Mouse (Mus musculus) midbrain, embryonic 13.5 days (tissue): ENCODE measurements around the gene Bean1. TPM values are rescaled to one million over a fixed set of nuclear protein-coding genes. Genes with fewer than 3 reads are reported as not detected.

Source experiments
- ATAC-seq: fragments of 200-750 bp; cut with Nextera tagmentation; 2 replicates; pipeline ENCODE4 v1.8.0; 2017; ENCODE audit warnings: mild to moderate bottlenecking, moderate TSS enrichment, moderate library complexity
- H3K27ac ChIP-seq: fragments of 300-500 bp; sonication (generic); 2 replicates; pipeline ENCODE4 v1.5.1; 2015; ENCODE audit warnings: inconsistent platforms, mild to moderate bottlenecking, moderate library complexity
- H3K27me3 ChIP-seq: fragments of 300-500 bp; sonication (generic); 2 replicates; pipeline ENCODE4 v1.6.1; 2015; ENCODE audit warnings: mild to moderate bottlenecking, inconsistent platforms
- H3K36me3 ChIP-seq: fragments of 300-500 bp; sonication (generic); 2 replicates; pipeline ENCODE4 v1.6.1; 2015; ENCODE audit warnings: mild to moderate bottlenecking, inconsistent platforms
- H3K4me1 ChIP-seq: fragments of 300-500 bp; sonication (generic); replicated peaks from 2 replicates; pipeline ENCODE4 v1.6.1; 2015; ENCODE audit warnings: inconsistent platforms
- H3K4me2 ChIP-seq: fragments of 300-500 bp; sonication (generic); replicated peaks from 2 replicates; pipeline ENCODE4 v1.6.1; 2015; ENCODE audit warnings: moderate library complexity, mild to moderate bottlenecking, inconsistent platforms
- H3K4me3 ChIP-seq: fragments of 300-500 bp; sonication (generic); replicated peaks from 2 replicates; pipeline ENCODE4 v1.5.1; 2015; ENCODE audit warnings: mild to moderate bottlenecking, inconsistent platforms
- H3K9ac ChIP-seq: fragments of 300-500 bp; sonication (generic); replicated peaks from 2 replicates; pipeline ENCODE4 v1.6.1; 2015; ENCODE audit warnings: mild to moderate bottlenecking, inconsistent platforms
- H3K9me3 ChIP-seq: fragments of 300-500 bp; sonication (generic); 2 replicates; pipeline ENCODE4 v1.6.1; 2016; ENCODE audit warnings: mild to moderate bottlenecking, inconsistent platforms
- WGBS: fragments of 180-500 bp; shearing (Covaris S2); methylation state at CpG from one replicate; pipeline ENCODE4 v1.1.7; 2015; 5-methylcytosine and 5-hydroxymethylcytosine counted together
- polyA plus RNA-seq: library from polyadenylated mRNA; unstranded; fragments of >200 nt; fragmentation: Nextera tagmentation; extraction: Ambion mirVana; gene quantifications from 2 replicates; pipeline ENCODE4 v1.2.1, GENCODE M21; 2015

Gene Bean1
- polyA plus RNA-seq, 1 experiment from 2014 or later = 2.0 TPM

GRCm38 (mm10) chr8:104142415-104142814 lies 27.8 kb upstream of the Bean1 start:
- H3K9me3 ChIP-seq = no peaks in the 10 kb centered on the region
- H3K36me3 ChIP-seq = no peaks in the 10 kb centered on the region
- no peak for ATAC-seq
- H3K4me2 ChIP-seq = no peak overlapping the region
- H3K27me3 ChIP-seq = no peaks in the 10 kb centered on the region
- no peaks in the 10 kb centered on the region for H3K4me1 ChIP-seq
- no peak overlapping the region for H3K9ac ChIP-seq
- no peak overlapping the region for H3K27ac ChIP-seq
- no peak overlapping the region for H3K4me3 ChIP-seq
- WGBS = 90% methylated on average over 25 of the region's 25 CpGs

- no peaks in the 10 kb centered on the region for H3K27me3 ChIP-seq
- no peaks in the 10 kb centered on the region for H3K36me3 ChIP-seq
- no peak overlapping the region for H3K4me3 ChIP-seq
- no peak for ATAC-seq
- H3K27ac ChIP-seq = no peak overlapping the region
- H3K9me3 ChIP-seq = no peaks in the 10 kb centered on the region
- no peak overlapping the region for H3K9ac ChIP-seq
- no peak overlapping the region for H3K4me2 ChIP-seq
- WGBS = 88% methylated on average over 4 of the region's 4 CpGs
- no peaks in the 10 kb centered on the region for H3K4me1 ChIP-seq
These were observed 26.9 kb upstream of the Bean1 start for GRCm38 (mm10) chr8:104143379-104143778.

- H3K27ac ChIP-seq = no peak overlapping the region
- 87% methylated on average over 13 of the region's 13 CpGs for WGBS
- no peaks in the 10 kb centered on the region for H3K4me1 ChIP-seq
- no peak overlapping the region for H3K9ac ChIP-seq
- no peak overlapping the region for H3K4me2 ChIP-seq
- ATAC-seq = no peak
- H3K9me3 ChIP-seq = no peaks in the 10 kb centered on the region
- H3K36me3 ChIP-seq = no peaks in the 10 kb centered on the region
- no peak overlapping the region for H3K4me3 ChIP-seq
- no peaks in the 10 kb centered on the region for H3K27me3 ChIP-seq
These were observed 25.6 kb upstream of the Bean1 start for GRCm38 (mm10) chr8:104144434-104145216.

- no peak overlapping the region for H3K4me3 ChIP-seq
- no peaks in the 10 kb centered on the region for H3K4me1 ChIP-seq
- H3K9ac ChIP-seq = no peak overlapping the region
- ATAC-seq = peak; percentile 91
- 30% methylated on average over 15 of the region's 15 CpGs for WGBS
- H3K27me3 ChIP-seq = no peaks in the 10 kb centered on the region
- H3K4me2 ChIP-seq = no peak overlapping the region
- H3K9me3 ChIP-seq = no peaks in the 10 kb centered on the region
- no peaks in the 10 kb centered on the region for H3K36me3 ChIP-seq
- H3K27ac ChIP-seq = no peak overlapping the region
These were observed 24.1 kb upstream of the Bean1 start for GRCm38 (mm10) chr8:104145981-104146689.

- Histone ChIP-seq H3K9me3 (no peaks in the 10 kb centered on the region), H3K4me2 (no peak overlapping the region), H3K27me3 (no peaks in the 10 kb centered on the region), H3K4me3 (no peak overlapping the region), H3K36me3 (no peaks in the 10 kb centered on the region), H3K27ac (no peak overlapping the region), H3K9ac (no peak overlapping the region), H3K4me1 (no peaks in the 10 kb centered on the region)
- WGBS = 92% methylated on average over 15 of the region's 15 CpGs
- ATAC-seq = 0 out of 2 replicates have a peak, but pooled peaks have one; percentile 29
These were observed 23.3 kb upstream of the Bean1 start for GRCm38 (mm10) chr8:104146717-104147494.

GRCm38 (mm10) chr8:104147947-104148346 lies 22.3 kb upstream of the Bean1 start:
- H3K27me3 ChIP-seq = no peaks in the 10 kb centered on the region
- no peaks in the 10 kb centered on the region for H3K36me3 ChIP-seq
- no peak overlapping the region for H3K4me3 ChIP-seq
- H3K9me3 ChIP-seq = no peaks in the 10 kb centered on the region
- no peak overlapping the region for H3K4me2 ChIP-seq
- no peak overlapping the region for H3K9ac ChIP-seq
- no peak overlapping the region for H3K27ac ChIP-seq
- 98% methylated on average over 2 of the region's 2 CpGs for WGBS
- H3K4me1 ChIP-seq = no peaks in the 10 kb centered on the region
- peak; percentile 40 for ATAC-seq

- Histone ChIP-seq H3K4me2 (no peak overlapping the region), H3K9ac (no peak overlapping the region), H3K27ac (no peak overlapping the region), H3K9me3 (no peaks in the 10 kb centered on the region), H3K27me3 (no peaks in the 10 kb centered on the region), H3K4me1 (no peaks in the 10 kb centered on the region), H3K4me3 (no peak overlapping the region), H3K36me3 (no peaks in the 10 kb centered on the region)
- 83% methylated on average over 5 of the region's 5 CpGs for WGBS
- no peak for ATAC-seq
These were observed 9.5 kb upstream of the Bean1 start for GRCm38 (mm10) chr8:104160731-104161130.

- Histone ChIP-seq H3K9ac (no peak overlapping the region), H3K4me3 (no peak overlapping the region), H3K4me2 (no peak overlapping the region), H3K27me3 (peaks cover 44% of the 10 kb centered on the region), H3K9me3 (no peaks in the 10 kb centered on the region), H3K27ac (no peak overlapping the region), H3K4me1 (peaks cover 14% of the 10 kb centered on the region), H3K36me3 (no peaks in the 10 kb centered on the region)
- WGBS = 78% methylated on average over 3 of the region's 3 CpGs
- ATAC-seq = no peak
These were observed 781 bp upstream of the Bean1 start for GRCm38 (mm10) chr8:104169461-104169860.

GRCm38 (mm10) chr8:104171050-104171620 lies 893 bp downstream of the Bean1 start:
- ATAC-seq = peak; percentile 34

GRCm38 (mm10) chr8:104172420-104172819 lies 2.2 kb downstream of the Bean1 start:
- Histone ChIP-seq H3K27ac (no peak overlapping the region), H3K4me3 (no peak overlapping the region), H3K27me3 (peaks cover 44% of the 10 kb centered on the region), H3K4me2 (no peak overlapping the region), H3K9me3 (no peaks in the 10 kb centered on the region), H3K4me1 (peaks cover 14% of the 10 kb centered on the region), H3K36me3 (no peaks in the 10 kb centered on the region), H3K9ac (no peak overlapping the region)
- 93% methylated on average over 6 of the region's 6 CpGs for WGBS
- no peak for ATAC-seq

More at GRCm38 (mm10) chr8:104171050-104171620, 893 bp downstream of the Bean1 start:
- H3K4me1 ChIP-seq = peaks cover 14% of the 10 kb centered on the region
- peak overlapping the region; percentile 87 for H3K9ac ChIP-seq
- H3K27me3 ChIP-seq = peaks cover 44% of the 10 kb centered on the region
- H3K9me3 ChIP-seq = no peaks in the 10 kb centered on the region
- H3K4me3 ChIP-seq = peak overlapping the region; percentile 67
- H3K36me3 ChIP-seq = no peaks in the 10 kb centered on the region
- 5% methylated on average over 32 of the region's 32 CpGs for WGBS
- H3K4me2 ChIP-seq = peak overlapping the region; percentile 93
- peak overlapping the region; percentile 53; the same call in 1 of the 2 replicates for H3K27ac ChIP-seq

- WGBS = 81% methylated on average over 8 of the region's 8 CpGs
These were observed 5.7 kb downstream of the Bean1 start for GRCm38 (mm10) chr8:104175848-104176527.

More at GRCm38 (mm10) chr8:104175848-104176527, 5.7 kb downstream of the Bean1 start:
- no peak overlapping the region for H3K4me3 ChIP-seq
- H3K9me3 ChIP-seq = no peaks in the 10 kb centered on the region
- no peak overlapping the region for H3K9ac ChIP-seq
- H3K36me3 ChIP-seq = no peaks in the 10 kb centered on the region
- H3K4me2 ChIP-seq = no peak overlapping the region
- no peak for ATAC-seq
- H3K27ac ChIP-seq = no peak overlapping the region
- peaks cover 10% of the 10 kb centered on the region for H3K4me1 ChIP-seq
- H3K27me3 ChIP-seq = peaks cover 28% of the 10 kb centered on the region
